Mouse (Mus musculus): ENCODE measurements around the gene Morc3. TPM values are rescaled to one million over a fixed set of nuclear protein-coding genes. Genes with fewer than 3 reads are reported as not detected.
A peak's percentile ranks its signal among the peaks of the same experiment; 100 is the strongest.

The Morc3 gene
- polyA plus RNA-seq, 2 experiments: 11.8 to 16.4 TPM

GRCm38 (mm10) chr16:93829526-93829925, 2.4 kb upstream of the Morc3 start:
- 87% methylated on average over 15 of the region's 15 CpGs for WGBS (ENCODE audit: insufficient replicate concordance)
- no peak overlapping the region for H3K4me2 ChIP-seq (ENCODE audit: low read depth)
- peaks cover 15% of the 10 kb centered on the region in 2 experiments for H3K4me1 ChIP-seq (replicated peaks; ENCODE audit: control insufficient read depth in 2 of 2, insufficient read depth in 2 of 2, low read length in 1 of 2)
- DNase-seq (ENCODE audit: low read depth in 3 of 3, low spot score in 3 of 3) (no peak), ATAC-seq (ENCODE audit: insufficient read depth) (no peak)
- no peak overlapping the region for H3K27ac ChIP-seq
- H3K9ac ChIP-seq (replicated peaks): no peak overlapping the region
- H3K27me3 ChIP-seq (ENCODE audit: control insufficient read depth, insufficient read depth, low read length): no peaks in the 10 kb centered on the region
- no peak overlapping the region for H3K4me3 ChIP-seq (ENCODE audit: insufficient read depth in 1 of 2, low read depth in 2 of 2, low read length in 2 of 2)
- no peaks in the 10 kb centered on the region for H3K36me3 ChIP-seq (replicated peaks; ENCODE audit: control insufficient read depth, insufficient read depth, low read depth)
- H3K9me3 ChIP-seq (ENCODE audit: control insufficient read depth, low read length): no peaks in the 10 kb centered on the region; the same call in 1 of the 2 replicates
- TF ChIP-seq CTCF (IDR thresholded peaks at IDR 0.05; ENCODE audit: low read depth): no peak
- no peak for TF ChIP-seq EP300 (IDR thresholded peaks at IDR 0.05; ENCODE audit: low read depth)

GRCm38 (mm10) chr16:93830071-93830470, 1.9 kb upstream of the Morc3 start:
- H3K4me2 ChIP-seq (ENCODE audit: low read depth): no peak overlapping the region
- no peaks in the 10 kb centered on the region for H3K36me3 ChIP-seq (replicated peaks; ENCODE audit: control insufficient read depth, insufficient read depth, low read depth)
- ATAC-seq (ENCODE audit: insufficient read depth) (no peak), DNase-seq (ENCODE audit: low read depth in 3 of 3, low spot score in 3 of 3) (no peak)
- no peak overlapping the region for H3K27ac ChIP-seq
- H3K27me3 ChIP-seq (ENCODE audit: control insufficient read depth, insufficient read depth, low read length): no peaks in the 10 kb centered on the region
- H3K9ac ChIP-seq (replicated peaks): no peak overlapping the region
- H3K9me3 ChIP-seq (ENCODE audit: control insufficient read depth, low read length): no peaks in the 10 kb centered on the region; the same call in 1 of the 2 replicates
- H3K4me3 ChIP-seq (ENCODE audit: insufficient read depth in 1 of 2, low read depth in 2 of 2, low read length in 2 of 2): no peak overlapping the region
- H3K4me1 ChIP-seq (replicated peaks; ENCODE audit: control insufficient read depth in 2 of 2, insufficient read depth in 2 of 2, low read length in 1 of 2): peaks cover 15 to 16% of the 10 kb centered on the region in 2 experiments
- WGBS (ENCODE audit: insufficient replicate concordance): 74% methylated on average over 9 of the region's 9 CpGs
- TF ChIP-seq EP300 (IDR thresholded peaks at IDR 0.05; ENCODE audit: low read depth) (no peak), CTCF (IDR thresholded peaks at IDR 0.05; ENCODE audit: low read depth) (no peak)

- no peak for ATAC-seq (ENCODE audit: insufficient read depth)
- no peak for DNase-seq (ENCODE audit: low read depth in 3 of 3, low spot score in 3 of 3)
- TF ChIP-seq CTCF (IDR thresholded peaks at IDR 0.05; ENCODE audit: low read depth) (no peak), EP300 (IDR thresholded peaks at IDR 0.05; ENCODE audit: low read depth) (no peak)
- H3K9ac ChIP-seq (replicated peaks): no peak overlapping the region
- no peak overlapping the region for H3K4me3 ChIP-seq (ENCODE audit: insufficient read depth in 1 of 2, low read depth in 2 of 2, low read length in 2 of 2)
- 84% methylated on average over 5 of the region's 5 CpGs for WGBS (ENCODE audit: insufficient replicate concordance)
- H3K9me3 ChIP-seq (ENCODE audit: control insufficient read depth, low read length): no peaks in the 10 kb centered on the region; the same call in 1 of the 2 replicates
- no peaks in the 10 kb centered on the region for H3K27me3 ChIP-seq (ENCODE audit: control insufficient read depth, insufficient read depth, low read length)
- no peak overlapping the region for H3K27ac ChIP-seq
- H3K36me3 ChIP-seq (replicated peaks; ENCODE audit: control insufficient read depth, insufficient read depth, low read depth): no peaks in the 10 kb centered on the region
- no peak overlapping the region for H3K4me2 ChIP-seq (ENCODE audit: low read depth)
- peaks cover 15 to 18% of the 10 kb centered on the region in 2 experiments for H3K4me1 ChIP-seq (replicated peaks; ENCODE audit: control insufficient read depth in 2 of 2, insufficient read depth in 2 of 2, low read length in 1 of 2)
These were observed 1.0 kb upstream of the Morc3 start for GRCm38 (mm10) chr16:93830916-93831315.

GRCm38 (mm10) chr16:93832451-93833276, 743 bp downstream of the Morc3 start:
- WGBS (ENCODE audit: insufficient replicate concordance): under 1% methylated on average over 39 of the region's 69 CpGs
- no peaks in the 10 kb centered on the region for H3K27me3 ChIP-seq (ENCODE audit: control insufficient read depth, insufficient read depth, low read length)
- TF ChIP-seq EP300 (IDR thresholded peaks at IDR 0.05; ENCODE audit: low read depth) (no peak), CTCF (IDR thresholded peaks at IDR 0.05; ENCODE audit: low read depth) (no peak)

GRCm38 (mm10) chr16:93833551-93833950, 1.6 kb downstream of the Morc3 start:
- Histone ChIP-seq H3K4me3 (ENCODE audit: insufficient read depth in 1 of 2, low read depth in 2 of 2, low read length in 2 of 2) (peak overlapping the region; percentile 84 to 98), H3K27ac (no peak overlapping the region)

More at GRCm38 (mm10) chr16:93832451-93833276, 743 bp downstream of the Morc3 start:
- peak; percentile 77 for ATAC-seq (ENCODE audit: insufficient read depth)
- H3K9me3 ChIP-seq (ENCODE audit: control insufficient read depth, low read length): no peaks in the 10 kb centered on the region; the same call in 1 of the 2 replicates
- peak; percentile 39 to 55 (median 39) for DNase-seq (ENCODE audit: low read depth in 3 of 3, low spot score in 3 of 3)
- peak overlapping the region; percentile 84 to 98 for H3K4me3 ChIP-seq (ENCODE audit: insufficient read depth in 1 of 2, low read depth in 2 of 2, low read length in 2 of 2)
- peak overlapping the region; percentile 87 for H3K4me2 ChIP-seq (ENCODE audit: low read depth)
- peak overlapping the region; percentile 65 for H3K27ac ChIP-seq
- peak overlapping the region; percentile 84 for H3K9ac ChIP-seq (replicated peaks)
- H3K36me3 ChIP-seq (replicated peaks; ENCODE audit: control insufficient read depth, insufficient read depth, low read depth): no peaks in the 10 kb centered on the region
- H3K4me1 ChIP-seq (replicated peaks; ENCODE audit: control insufficient read depth in 2 of 2, insufficient read depth in 2 of 2, low read length in 1 of 2): peaks cover 15 to 18% of the 10 kb centered on the region in 2 experiments

More at GRCm38 (mm10) chr16:93833551-93833950, 1.6 kb downstream of the Morc3 start:
- TF ChIP-seq EP300 (IDR thresholded peaks at IDR 0.05; ENCODE audit: low read depth): no peak
- no peak for TF ChIP-seq CTCF (IDR thresholded peaks at IDR 0.05; ENCODE audit: low read depth)
- Histone ChIP-seq H3K36me3 (replicated peaks; ENCODE audit: control insufficient read depth, insufficient read depth, low read depth) (no peaks in the 10 kb centered on the region), H3K4me1 (replicated peaks; ENCODE audit: control insufficient read depth in 2 of 2, insufficient read depth in 2 of 2, low read length in 1 of 2) (peaks cover 16 to 18% of the 10 kb centered on the region in 2 experiments), H3K9ac (replicated peaks) (0 out of 2 replicates have a peak overlapping the region, but pooled peaks have one; percentile 84), H3K4me2 (ENCODE audit: low read depth) (peak overlapping the region; percentile 87), H3K27me3 (ENCODE audit: control insufficient read depth, insufficient read depth, low read length) (no peaks in the 10 kb centered on the region), H3K9me3 (ENCODE audit: control insufficient read depth, low read length) (no peaks in the 10 kb centered on the region)
- no peak for DNase-seq (ENCODE audit: low read depth in 3 of 3, low spot score in 3 of 3)
- 73% methylated on average over 6 of the region's 6 CpGs for WGBS (ENCODE audit: insufficient replicate concordance)
- ATAC-seq (ENCODE audit: insufficient read depth): no peak

All from liver, embryonic 14.5 days (tissue).